Mouse (Mus musculus) MEL (cell line): ENCODE results near the gene Sf1. TPM values are rescaled to one million over a fixed set of nuclear protein-coding genes. Genes with fewer than 3 reads are reported as not detected.
A peak's percentile ranks its signal among the peaks of the same experiment; 100 is the strongest.

ENCODE experiments used
- DNase-seq: peaks from one replicate; pipeline ENCODE4 v3.0.0; 2011; ENCODE audit warnings: low read depth, low spot score
- H3K27ac ChIP-seq: 2 replicates; pipeline ENCODE4 v1.5.1; 2012; ENCODE audit warnings: low read depth, mild to moderate bottlenecking, control low read depth, low read length, moderate library complexity; ENCODE audit not compliant: control insufficient read depth
- H3K27me3 ChIP-seq, 2 experiments: fragments of 150-350 bp in 1 of 2; sonication (generic) in 1 of 2; 2 replicates each; pipeline ENCODE4 v1.6.1; 2012; ENCODE audit warnings: low read length in 2 of 2, mild to moderate bottlenecking in 2 of 2, improper control_type of control experiment in 1 of 2, moderate library complexity in 1 of 2; ENCODE audit not compliant: insufficient read depth in 2 of 2, control insufficient read depth in 1 of 2
- H3K36me3 ChIP-seq, 2 experiments: 2 replicates each; pipeline ENCODE4 v1.6.1; 2012 to 2014; ENCODE audit warnings: low read length in 2 of 2, improper control_type of control experiment in 1 of 2, inconsistent platforms in 1 of 2, mild to moderate bottlenecking in 1 of 2; ENCODE audit not compliant: insufficient read depth in 2 of 2, control insufficient read depth in 1 of 2
- H3K4me1 ChIP-seq, 2 experiments: fragments of 150-350 bp in 1 of 2; sonication (generic) in 1 of 2; 2 replicates each; pipeline ENCODE4 v1.6.1; 2012; ENCODE audit warnings: low read length in 2 of 2, improper control_type of control experiment in 1 of 2, mild to moderate bottlenecking in 1 of 2; ENCODE audit not compliant: insufficient read depth in 2 of 2, control insufficient read depth in 1 of 2
- H3K4me3 ChIP-seq, 2 experiments: fragments of 150-350 bp in 1 of 2; sonication (generic) in 1 of 2; 2 replicates each; pipeline ENCODE4 v1.5.1; 2012; ENCODE audit warnings: low read depth in 2 of 2, low read length in 2 of 2, mild to moderate bottlenecking in 2 of 2, moderate library complexity in 2 of 2, control low read depth in 1 of 2, improper control_type of control experiment in 1 of 2; ENCODE audit not compliant: control insufficient read depth in 1 of 2, insufficient read depth in 1 of 2
- H3K79me2 ChIP-seq: 2 replicates; pipeline ENCODE4 v1.6.1; 2012; ENCODE audit warnings: mild to moderate bottlenecking, low read length, moderate library complexity; ENCODE audit not compliant: control insufficient read depth, poor library complexity, insufficient read depth
- H3K9ac ChIP-seq: 2 replicates; pipeline ENCODE4 v1.6.1; 2012; ENCODE audit warnings: low read depth, mild to moderate bottlenecking, control low read depth, low read length, moderate library complexity; ENCODE audit not compliant: control insufficient read depth, poor library complexity, severe bottlenecking
- H3K9me3 ChIP-seq: fragments of 150-350 bp; sonication (generic); replicated peaks from 2 replicates; pipeline ENCODE4 v1.6.1; 2012; ENCODE audit warnings: mild to moderate bottlenecking, low read length, improper control_type of control experiment, moderate library complexity; ENCODE audit not compliant: insufficient read depth
- CHD2 ChIP-seq: IDR thresholded peaks from 2 replicates; pipeline ENCODE4 v1.6.1; 2011; ENCODE audit warnings: low read length, improper control_type of control experiment
- CTCF ChIP-seq, 3 experiments: IDR thresholded peaks in 2 of 3; conservative IDR thresholded peaks in 1 of 3; 2 replicates each; pipeline ENCODE4 v1.5.1; 2011 to 2012; ENCODE audit warnings: low read length in 3 of 3, low read depth in 2 of 3, mild to moderate bottlenecking in 2 of 3, improper control_type of control experiment in 1 of 3, inconsistent platforms in 1 of 3, mixed read lengths in 1 of 3, moderate library complexity in 1 of 3; ENCODE audit not compliant: control insufficient read depth in 1 of 3, insufficient read depth in 1 of 3, poor library complexity in 1 of 3, severe bottlenecking in 1 of 3
- GATA1 ChIP-seq: IDR thresholded peaks from 2 replicates; pipeline ENCODE4 v1.6.1; 2011; ENCODE audit warnings: low read depth, low read length, improper control_type of control experiment
- HCFC1 ChIP-seq: IDR thresholded peaks from 2 replicates; pipeline ENCODE4 v1.6.1; 2012; ENCODE audit warnings: low read depth, mild to moderate bottlenecking, inconsistent platforms, low read length, improper control_type of control experiment, moderate library complexity
- JUND ChIP-seq: IDR thresholded peaks from 2 replicates; pipeline ENCODE4 v1.6.1; 2011; ENCODE audit warnings: low read depth, mild to moderate bottlenecking, improper control_type of control experiment, low read length
- MAX ChIP-seq: IDR thresholded peaks from 2 replicates; pipeline ENCODE4 v1.6.1; 2011; ENCODE audit warnings: low read length, improper control_type of control experiment
- MAZ ChIP-seq: IDR thresholded peaks from 2 replicates; pipeline ENCODE4 v1.6.1; 2012; ENCODE audit warnings: low read depth, mild to moderate bottlenecking, inconsistent platforms, low read length, improper control_type of control experiment
- MEF2A ChIP-seq: IDR thresholded peaks from 2 replicates; pipeline ENCODE4 v1.6.1; 2014; ENCODE audit warnings: low read depth, mild to moderate bottlenecking, inconsistent platforms, low read length, improper control_type of control experiment; ENCODE audit not compliant: poor library complexity, insufficient replicate concordance, severe bottlenecking; ENCODE audit errors: extremely low read depth
- MXI1 ChIP-seq: IDR thresholded peaks from 2 replicates; pipeline ENCODE4 v1.6.1; 2011; ENCODE audit warnings: mild to moderate bottlenecking, low read depth, low read length, improper control_type of control experiment
- MYB ChIP-seq: IDR thresholded peaks from 2 replicates; pipeline ENCODE4 v1.6.1; 2011; ENCODE audit warnings: mild to moderate bottlenecking, low read depth, low read length, improper control_type of control experiment
- MYC ChIP-seq: IDR thresholded peaks from 2 replicates; pipeline ENCODE4 v1.6.1; 2011; ENCODE audit warnings: low read depth, mild to moderate bottlenecking, low read length, improper control_type of control experiment, moderate library complexity
- NELFE ChIP-seq: IDR thresholded peaks from 2 replicates; pipeline ENCODE4 v1.6.1; 2011; ENCODE audit warnings: low read depth, low read length, improper control_type of control experiment
- POLR2AphosphoS2 ChIP-seq: IDR thresholded peaks from 2 replicates; pipeline ENCODE4 v1.6.1; 2011; ENCODE audit warnings: low read length, improper control_type of control experiment
- POLR2AphosphoS5 ChIP-seq: IDR thresholded peaks from 2 replicates; pipeline ENCODE4 v1.6.1; 2012; ENCODE audit warnings: low read depth, borderline replicate concordance, mild to moderate bottlenecking, inconsistent platforms, low read length, moderate library complexity, mixed read lengths
- RCOR1 ChIP-seq: IDR thresholded peaks from 2 replicates; pipeline ENCODE4 v1.6.1; 2012; ENCODE audit warnings: low read depth, mild to moderate bottlenecking, inconsistent platforms, low read length, improper control_type of control experiment
- SIN3A ChIP-seq: IDR thresholded peaks from 2 replicates; pipeline ENCODE4 v1.6.1; 2012; ENCODE audit warnings: low read length, improper control_type of control experiment, inconsistent platforms
- TBP ChIP-seq: IDR thresholded peaks from 2 replicates; pipeline ENCODE4 v1.8.0; 2011; ENCODE audit warnings: low read depth, low read length, improper control_type of control experiment
- UBTF ChIP-seq: IDR thresholded peaks from 2 replicates; pipeline ENCODE4 v1.6.1; 2012; ENCODE audit warnings: low read depth, mild to moderate bottlenecking, inconsistent platforms, low read length, improper control_type of control experiment, moderate library complexity, borderline replicate concordance; ENCODE audit not compliant: insufficient read depth
- USF2 ChIP-seq, 2 experiments: IDR thresholded peaks; 2 replicates each; pipeline ENCODE4 v1.6.1; 2011 to 2012; ENCODE audit warnings: improper control_type of control experiment in 2 of 2, low read length in 2 of 2, borderline replicate concordance in 1 of 2, inconsistent platforms in 1 of 2, low read depth in 1 of 2, mild to moderate bottlenecking in 1 of 2; ENCODE audit not compliant: insufficient read depth in 1 of 2
- ZC3H11A ChIP-seq: IDR thresholded peaks from 2 replicates; pipeline ENCODE4 v1.6.1; 2012; ENCODE audit warnings: low read depth, mild to moderate bottlenecking, inconsistent platforms, low read length, improper control_type of control experiment
- ZKSCAN1 ChIP-seq: IDR thresholded peaks from 2 replicates; pipeline ENCODE4 v1.6.1; 2012; ENCODE audit warnings: low read depth, mild to moderate bottlenecking, inconsistent platforms, low read length, improper control_type of control experiment, moderate library complexity
- polyA plus RNA-seq, 2 experiments: library from polyadenylated mRNA; stranded (reverse) in 1 of 2; unstranded in 1 of 2; fragments of >175 nt in 1 of 2; fragments of >200 nt in 1 of 2; gene quantifications; 2 replicates each; pipeline versions ENCODE4 v1.2.1 to v1.2.4; 2012; ENCODE audit warnings: low replicate concordance in 2 of 2, low read depth in 1 of 2; ENCODE audit not compliant: insufficient read length in 2 of 2, insufficient read depth in 1 of 2, missing spikeins in 1 of 2
- total RNA-seq: library from RNA; depleted of rRNA; stranded (reverse); fragments of 300-350 nt; gene quantifications from 2 replicates; pipeline ENCODE4 v1.2.3, GENCODE M21; 2012

Gene Sf1
- total and polyA plus RNA-seq, 3 experiments, result 65.7 to 245 (median 211) TPM

- TF ChIP-seq MAX (peak; percentile 14; the same call in 1 of the 2 replicates), MXI1 (peak; percentile 13; the same call in 1 of the 2 replicates), POLR2AphosphoS2 (no peak)
- no peaks in the 10 kb centered on the region for H3K9me3 ChIP-seq
- peak overlapping the region; percentile 66 to 79 for H3K4me3 ChIP-seq
- H3K4me1 ChIP-seq, result peaks cover 0 to 10% of the 10 kb centered on the region in 2 experiments; a peak in 2 of 4 replicates
- H3K36me3 ChIP-seq, result peaks cover 0 to 2% of the 10 kb centered on the region in 2 experiments; a peak in 2 of 4 replicates
- H3K27ac ChIP-seq, result no peak overlapping the region
- no peak for DNase-seq
- H3K9ac ChIP-seq, result peak overlapping the region; percentile 83
- no peaks in the 10 kb centered on the region for H3K27me3 ChIP-seq
- peaks cover under 1% of the 10 kb centered on the region for H3K79me2 ChIP-seq
Observed at GRCm38 (mm10) chr19:6341453-6342077, 21.9 kb upstream of the Sf1 start.

GRCm38 (mm10) chr19:6342276-6342933 lies 21.1 kb upstream of the Sf1 start:
- Histone ChIP-seq H3K27me3 (no peaks in the 10 kb centered on the region), H3K36me3 (peaks cover 0 to 2% of the 10 kb centered on the region in 2 experiments; a peak in 2 of 4 replicates), H3K4me3 (no peak overlapping the region), H3K9ac (no peak overlapping the region), H3K79me2 (no peaks in the 10 kb centered on the region; the same call in 1 of the 2 replicates), H3K9me3 (no peaks in the 10 kb centered on the region), H3K4me1 (peaks cover 0 to 10% of the 10 kb centered on the region in 2 experiments; a peak in 2 of 4 replicates), H3K27ac (no peak overlapping the region)
- TF ChIP-seq CHD2, result no peak
- no peak for TF ChIP-seq SIN3A
- no peak for TF ChIP-seq CTCF (IDR thresholded peaks at IDR 0.05 in 2 of 3, conservative IDR thresholded peaks at IDR 0.05 in 1 of 3; ENCODE audit: control insufficient read depth in 1 of 3, insufficient read depth in 1 of 3, low read depth in 2 of 3, low read length in 3 of 3, poor library complexity in 1 of 3, severe bottlenecking in 1 of 3)
- no peak for TF ChIP-seq UBTF
- no peak for TF ChIP-seq MAX
- TF ChIP-seq MXI1, result no peak
- no peak for DNase-seq

DNA sequence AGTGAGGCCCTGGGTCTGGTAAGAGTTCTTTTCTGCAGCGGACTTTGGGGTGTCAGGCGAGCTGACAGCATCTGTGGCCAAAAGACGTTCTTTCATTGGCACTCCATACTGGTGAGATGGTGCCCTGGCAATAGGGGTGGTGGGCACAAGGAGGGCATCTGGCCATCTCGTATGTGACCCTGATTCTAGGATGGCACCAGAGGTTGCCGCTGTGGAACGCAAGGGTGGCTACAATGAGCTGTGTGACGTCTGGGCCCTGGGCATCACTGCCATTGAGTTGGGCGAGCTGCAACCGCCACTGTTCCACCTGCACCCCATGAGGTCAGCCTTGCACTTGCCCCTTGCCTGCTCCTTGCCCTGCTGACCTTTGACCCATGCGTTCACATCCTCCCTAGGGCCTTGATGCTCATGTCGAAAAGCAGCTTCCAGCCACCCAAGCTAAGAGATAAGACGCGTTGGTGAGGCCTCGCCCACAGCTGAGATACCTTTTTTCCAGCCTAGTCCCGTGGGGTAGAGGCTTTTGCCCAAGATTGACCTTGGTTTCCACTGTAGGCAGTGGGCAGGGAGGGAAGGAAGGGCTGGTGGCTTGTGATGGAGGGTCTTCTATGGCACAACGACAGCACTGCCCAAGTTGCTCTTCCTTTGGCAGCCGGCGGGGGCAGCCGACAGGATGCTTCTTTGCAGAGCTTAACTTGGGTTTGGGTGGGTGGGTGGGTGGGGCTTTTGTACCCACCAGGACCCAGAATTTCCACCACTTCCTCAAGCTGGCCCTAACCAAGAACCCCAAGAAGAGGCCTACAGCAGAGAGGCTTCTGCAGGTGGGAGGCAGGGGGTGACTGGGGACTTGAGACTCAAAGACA lies 20.2 kb upstream of the Sf1 start:
- Histone ChIP-seq H3K27ac (no peak overlapping the region), H3K9ac (no peak overlapping the region), H3K9me3 (no peaks in the 10 kb centered on the region), H3K79me2 (no peaks in the 10 kb centered on the region; the same call in 1 of the 2 replicates), H3K27me3 (no peaks in the 10 kb centered on the region), H3K36me3 (peaks cover 0 to 2% of the 10 kb centered on the region in 2 experiments; a peak in 2 of 4 replicates), H3K4me1 (peaks cover 0 to 10% of the 10 kb centered on the region in 2 experiments; a peak in 2 of 4 replicates), H3K4me3 (no peak overlapping the region)
- no peak for DNase-seq
- TF ChIP-seq MAZ (no peak), TBP (no peak), MYB (no peak), NELFE (no peak), ZC3H11A (no peak), MEF2A (no peak), USF2 (IDR thresholded peaks at IDR 0.05; ENCODE audit: borderline replicate concordance in 1 of 2, insufficient read depth in 1 of 2, low read depth in 1 of 2, low read length in 2 of 2) (no peak), RCOR1 (no peak), MYC (no peak), JUND (no peak), ZKSCAN1 (no peak), GATA1 (no peak), HCFC1 (no peak), POLR2AphosphoS5 (no peak)
